Mouse (Mus musculus) stomach, embryonic 14.5 days (tissue): ENCODE results near the gene Npnt. TPM values are rescaled to one million over a fixed set of nuclear protein-coding genes. Genes with fewer than 3 reads are reported as not detected.

Experiments used
- ATAC-seq: fragments of 200-750 bp; cut with Nextera tagmentation; 2 replicates; pipeline ENCODE4 v1.8.0; 2017; ENCODE audit warnings: low read depth, moderate TSS enrichment; ENCODE audit not compliant: insufficient number of reproducible peaks, insufficient read depth, low FRiP score
- H3K27ac ChIP-seq: fragments of 300-500 bp; sonication (generic); 2 replicates; pipeline ENCODE4 v1.5.1; 2014; ENCODE audit warnings: mild to moderate bottlenecking, low read length, moderate library complexity, mixed read lengths
- H3K27me3 ChIP-seq: fragments of 300-500 bp; sonication (generic); 2 replicates; pipeline ENCODE4 v1.6.1; 2014; ENCODE audit warnings: low read length, control low read depth, mixed read lengths; ENCODE audit not compliant: control insufficient read depth, insufficient read depth
- H3K36me3 ChIP-seq: fragments of 300-500 bp; sonication (generic); 2 replicates; pipeline ENCODE4 v1.6.1; 2014; ENCODE audit warnings: mild to moderate bottlenecking, control low read depth, low read length, moderate library complexity, mixed read lengths; ENCODE audit not compliant: control insufficient read depth, insufficient read depth
- H3K4me1 ChIP-seq: fragments of 300-500 bp; sonication (generic); 2 replicates; pipeline ENCODE4 v1.6.1; 2014; ENCODE audit warnings: low read length, control low read depth, mixed read lengths; ENCODE audit not compliant: control insufficient read depth, insufficient read depth
- H3K4me2 ChIP-seq: fragments of 300-500 bp; sonication (generic); replicated peaks from 2 replicates; pipeline ENCODE4 v1.6.1; 2014; ENCODE audit warnings: low read depth, low read length, control low read depth
- H3K4me3 ChIP-seq: fragments of 300-500 bp; sonication (generic); 2 replicates; pipeline ENCODE4 v1.5.1; 2014; ENCODE audit warnings: low read depth, low read length, control low read depth
- H3K9ac ChIP-seq: fragments of 300-500 bp; sonication (generic); replicated peaks from 2 replicates; pipeline ENCODE4 v1.6.1; 2014; ENCODE audit warnings: low read depth, mild to moderate bottlenecking, control low read depth, low read length, moderate library complexity, mixed read lengths
- H3K9me3 ChIP-seq: fragments of 300-500 bp; sonication (generic); 2 replicates; pipeline ENCODE4 v1.6.1; 2016; ENCODE audit warnings: low read depth, low read length, control low read depth; ENCODE audit not compliant: control insufficient read depth
- WGBS: fragments of 180-500 bp; shearing (Covaris S2); extraction: QIAGEN DNeasy Blood & Tissue Kit; methylation state at CpG from one replicate; pipeline ENCODE4 v1.1.7; 2014; 5-methylcytosine and 5-hydroxymethylcytosine counted together
- polyA plus RNA-seq: library from polyadenylated mRNA; unstranded; fragments of >200 nt; fragmentation: Nextera tagmentation; extraction: Ambion mirVana; gene quantifications from 2 replicates; pipeline ENCODE4 v1.2.1, GENCODE M21; 2014

Gene Npnt
- polyA plus RNA-seq, 1 experiment from 2014 or later: 51.8 TPM

- no peaks in the 10 kb centered on the region for H3K9me3 ChIP-seq
- H3K4me1 ChIP-seq: no peaks in the 10 kb centered on the region
- H3K27me3 ChIP-seq: no peaks in the 10 kb centered on the region
- 96% methylated on average over 3 of the region's 3 CpGs for WGBS
- no peak overlapping the region for H3K27ac ChIP-seq
- no peak overlapping the region for H3K4me2 ChIP-seq
- no peak overlapping the region for H3K9ac ChIP-seq
- H3K36me3 ChIP-seq: no peaks in the 10 kb centered on the region
- H3K4me3 ChIP-seq: no peak overlapping the region
- ATAC-seq: no peak
Observed at GRCm38 (mm10) chr3:132893676-132894075, 56.4 kb downstream of the Npnt start.

GRCm38 (mm10) chr3:132893044-132893443, 57.0 kb downstream of the Npnt start:
- WGBS: 85% methylated on average over 7 of the region's 7 CpGs
- Histone ChIP-seq H3K36me3 (no peaks in the 10 kb centered on the region), H3K27ac (no peak overlapping the region), H3K9me3 (no peaks in the 10 kb centered on the region), H3K27me3 (no peaks in the 10 kb centered on the region), H3K4me3 (no peak overlapping the region), H3K9ac (no peak overlapping the region), H3K4me1 (no peaks in the 10 kb centered on the region), H3K4me2 (no peak overlapping the region)
- no peak for ATAC-seq

- Histone ChIP-seq H3K4me1 (no peaks in the 10 kb centered on the region), H3K9me3 (no peaks in the 10 kb centered on the region), H3K36me3 (no peaks in the 10 kb centered on the region), H3K27ac (no peak overlapping the region), H3K4me3 (no peak overlapping the region), H3K9ac (no peak overlapping the region), H3K4me2 (no peak overlapping the region), H3K27me3 (no peaks in the 10 kb centered on the region)
- ATAC-seq: no peak
- 92% methylated on average over 7 of the region's 7 CpGs for WGBS
Observed at GRCm38 (mm10) chr3:132892481-132892880, 57.6 kb downstream of the Npnt start.

- H3K9me3 ChIP-seq: no peaks in the 10 kb centered on the region
- WGBS: 80% methylated on average over 16 of the region's 16 CpGs
- no peak overlapping the region for H3K9ac ChIP-seq
- ATAC-seq: no peak
- no peaks in the 10 kb centered on the region for H3K36me3 ChIP-seq
- H3K27ac ChIP-seq: no peak overlapping the region
- no peaks in the 10 kb centered on the region for H3K4me1 ChIP-seq
- no peak overlapping the region for H3K4me2 ChIP-seq
- no peak overlapping the region for H3K4me3 ChIP-seq
- no peaks in the 10 kb centered on the region for H3K27me3 ChIP-seq
Observed at GRCm38 (mm10) chr3:132887074-132887848, 62.8 kb downstream of the Npnt start.

GRCm38 (mm10) chr3:132886419-132887050, 63.6 kb downstream of the Npnt start:
- no peak overlapping the region for H3K27ac ChIP-seq
- no peaks in the 10 kb centered on the region for H3K36me3 ChIP-seq
- WGBS: 88% methylated on average over 6 of the region's 6 CpGs

GRCm38 (mm10) chr3:132884459-132884858, 65.6 kb downstream of the Npnt start:
- no peak for ATAC-seq
- H3K27me3 ChIP-seq: no peaks in the 10 kb centered on the region

More at GRCm38 (mm10) chr3:132886419-132887050, 63.6 kb downstream of the Npnt start:
- Histone ChIP-seq H3K27me3 (no peaks in the 10 kb centered on the region), H3K9me3 (no peaks in the 10 kb centered on the region), H3K4me1 (no peaks in the 10 kb centered on the region), H3K4me3 (no peak overlapping the region), H3K9ac (no peak overlapping the region), H3K4me2 (no peak overlapping the region)
- ATAC-seq: no peak

GRCm38 (mm10) chr3:132883256-132883655, 66.8 kb downstream of the Npnt start:
- WGBS: 74% methylated on average over 9 of the region's 9 CpGs
- no peak overlapping the region for H3K4me2 ChIP-seq
- ATAC-seq: no peak
- no peaks in the 10 kb centered on the region for H3K9me3 ChIP-seq
- no peaks in the 10 kb centered on the region for H3K27me3 ChIP-seq
- no peak overlapping the region for H3K9ac ChIP-seq
- H3K4me1 ChIP-seq: no peaks in the 10 kb centered on the region
- no peaks in the 10 kb centered on the region for H3K36me3 ChIP-seq
- H3K27ac ChIP-seq: no peak overlapping the region
- no peak overlapping the region for H3K4me3 ChIP-seq

More at GRCm38 (mm10) chr3:132884459-132884858, 65.6 kb downstream of the Npnt start:
- no peaks in the 10 kb centered on the region for H3K4me1 ChIP-seq
- no peak overlapping the region for H3K4me3 ChIP-seq
- no peak overlapping the region for H3K27ac ChIP-seq
- no peaks in the 10 kb centered on the region for H3K36me3 ChIP-seq
- no peaks in the 10 kb centered on the region for H3K9me3 ChIP-seq
- 77% methylated on average over 10 of the region's 10 CpGs for WGBS
- H3K9ac ChIP-seq: no peak overlapping the region
- H3K4me2 ChIP-seq: no peak overlapping the region

- H3K4me2 ChIP-seq: no peak overlapping the region
- H3K4me1 ChIP-seq: no peaks in the 10 kb centered on the region
- no peaks in the 10 kb centered on the region for H3K36me3 ChIP-seq
- no peak overlapping the region for H3K9ac ChIP-seq
- ATAC-seq: no peak
- H3K9me3 ChIP-seq: no peaks in the 10 kb centered on the region
- whole genome bisulfite sequencing: 68% methylated on average over 9 of the region's 9 CpGs
- no peak overlapping the region for H3K4me3 ChIP-seq
- H3K27me3 ChIP-seq: no peaks in the 10 kb centered on the region
- no peak overlapping the region for H3K27ac ChIP-seq
Observed at GRCm38 (mm10) chr3:132880826-132881225, 69.3 kb downstream of the Npnt start.
